Mouse (Mus musculus) inflammation-experienced regulatory T-cells, adult 6 months (primary cell): Measurements from ENCODE around the gene Cenps. TPM values are rescaled to one million over a fixed set of nuclear protein-coding genes. Genes with fewer than 3 reads are reported as not detected.
"Not testable (repeated sequence)": the region's sequence is repeated elsewhere in the genome, so short reads cannot be mapped to it uniquely, and the experiment has no call there.

ENCODE experiments used
- ATAC-seq: one replicate; pipeline ENCODE4 v1.8.0; 2017
- polyA plus RNA-seq, 3 experiments: library from polyadenylated mRNA; unstranded; fragments of 100-300 nt; shearing (Covaris generic); gene quantifications; one replicate each; pipeline ENCODE4 v1.2.1; 2017

Cenps gene
- polyA plus RNA-seq = 10 to 100 TPM in 1 of 3 experiments, 1 to 10 TPM in 2; 3.7 to 34.5 (median 6.7) TPM

DNA sequence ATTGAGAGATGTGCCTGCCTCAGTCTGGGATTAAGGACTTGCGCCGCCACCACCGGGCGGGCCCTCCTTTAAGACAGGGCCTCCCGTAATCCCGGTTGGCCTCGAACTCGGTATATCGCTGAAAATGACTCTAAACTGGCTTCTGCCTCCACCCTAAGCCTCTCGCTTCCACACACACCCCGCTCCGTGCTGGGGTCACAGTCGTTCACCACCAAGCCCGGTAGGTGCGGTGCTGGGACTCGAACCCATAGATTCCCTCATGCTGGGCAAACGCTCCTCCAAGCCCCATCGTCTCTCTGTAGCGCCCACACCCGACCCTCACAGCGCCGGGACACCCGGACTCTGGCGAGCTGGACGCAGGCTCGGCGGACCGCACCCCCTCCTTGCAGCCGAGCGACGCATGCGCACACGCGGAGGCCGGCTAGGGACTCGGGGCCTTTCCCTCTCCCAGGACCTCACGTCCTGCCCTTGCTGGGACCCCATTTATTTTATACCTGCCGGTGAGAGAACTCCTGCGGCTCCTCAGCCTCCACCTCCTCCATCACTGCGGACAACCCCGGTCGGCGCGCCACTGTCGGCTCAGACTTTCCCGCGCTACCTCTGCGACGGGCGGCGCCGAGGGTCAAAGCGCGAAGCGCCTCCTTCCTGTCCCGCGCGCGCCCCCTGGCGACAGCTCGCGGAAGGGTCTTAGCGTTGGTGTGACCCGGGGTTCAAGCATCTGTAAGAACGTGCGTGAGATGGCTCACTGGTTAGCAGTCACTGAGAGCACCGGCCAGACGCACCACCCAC, at the start of gene Cenps:
Cenps (minus strand) TSS at position 648 of the 789 bp plus-strand sequence.
- ATAC-seq = peak; percentile 79

DNA sequence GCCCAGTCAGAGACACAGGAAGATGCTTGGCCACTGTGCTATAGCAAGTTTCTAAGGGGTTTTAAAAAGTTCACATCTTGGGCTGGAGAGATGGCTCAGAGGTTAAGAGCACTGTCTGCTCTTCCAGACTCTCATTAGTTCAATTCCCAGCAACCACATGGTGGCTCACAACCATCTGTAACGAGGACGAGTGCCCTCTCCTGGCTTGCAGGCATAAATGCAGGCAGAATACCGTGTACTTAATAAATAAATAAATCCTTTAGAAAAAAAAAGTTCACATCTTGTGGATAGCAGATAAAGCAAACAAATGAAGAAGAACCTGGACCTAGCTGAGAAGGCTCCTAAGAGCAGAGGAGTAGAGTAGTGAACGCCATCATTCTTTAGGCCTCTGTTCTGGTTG, 45.3 kb upstream of the Cenps start:
- ATAC-seq = no peak

GRCm38 (mm10) chr4:149182192-149182591, 44.8 kb upstream of the Cenps start:
- ATAC-seq = no peak

DNA sequence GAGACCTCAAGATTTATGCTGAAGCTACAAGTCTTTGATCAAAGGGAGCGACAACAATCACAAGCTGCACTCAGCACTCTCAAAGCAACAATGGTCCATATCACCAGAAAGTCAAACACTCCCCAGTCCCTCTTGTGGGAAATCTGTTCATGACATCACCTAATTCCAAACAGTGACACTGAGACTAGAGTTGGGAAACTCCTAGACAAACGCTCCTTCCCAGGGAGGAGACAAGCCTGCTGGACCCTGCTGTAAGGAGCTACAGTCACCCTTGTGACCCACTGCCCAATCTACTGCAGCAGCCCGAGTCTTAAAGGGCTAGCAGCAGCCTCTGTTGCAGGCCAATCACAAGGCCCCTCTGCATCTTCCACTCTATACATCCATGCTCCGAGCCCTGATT, 42.1 kb upstream of the Cenps start:
- ATAC-seq = no peak

DNA sequence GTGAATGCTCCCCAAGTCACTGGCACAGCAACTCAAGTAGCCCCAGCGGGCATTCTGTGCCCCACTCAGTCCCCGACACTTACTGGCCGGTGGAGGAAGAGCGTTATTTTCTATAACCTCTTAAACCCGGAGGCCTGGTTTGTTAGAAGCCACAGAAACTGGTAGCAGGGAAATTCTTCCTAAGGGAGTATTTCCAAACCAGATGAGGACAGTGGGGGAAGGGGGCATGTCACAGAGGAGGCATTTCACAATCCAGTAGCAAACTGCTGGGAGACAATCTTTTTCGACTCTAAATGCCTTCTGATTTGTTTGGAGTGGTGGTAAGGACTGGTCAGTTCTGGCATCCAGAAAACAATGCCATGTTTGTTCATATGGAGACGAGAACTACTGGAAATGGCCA, 41.7 kb upstream of the Cenps start:
- no peak for ATAC-seq

- ATAC-seq = no peak
Observed at GRCm38 (mm10) chr4:149178328-149178727, 40.9 kb upstream of the Cenps start.

DNA sequence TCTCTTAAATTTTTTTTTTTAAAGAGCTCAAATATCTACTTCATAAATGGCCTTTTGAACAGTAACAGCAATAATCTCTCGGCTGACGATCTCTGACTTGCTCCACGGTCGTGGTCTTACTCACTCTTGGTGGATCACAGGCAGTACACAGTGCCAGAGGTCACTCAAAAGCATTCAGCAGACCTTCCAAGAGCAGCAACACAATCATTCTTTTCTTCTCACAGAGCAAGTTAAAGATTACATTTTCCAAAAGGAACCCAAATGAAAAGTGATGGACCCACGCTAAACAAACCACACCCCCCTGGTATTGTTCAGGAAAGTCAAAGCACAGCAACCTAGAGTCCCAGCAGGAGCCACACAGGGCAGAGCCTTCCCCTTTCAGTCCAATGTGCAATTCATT, 39.6 kb upstream of the Cenps start:
- ATAC-seq = no peak

GRCm38 (mm10) chr4:149176645-149177044, 39.2 kb upstream of the Cenps start:
- no peak for ATAC-seq

DNA sequence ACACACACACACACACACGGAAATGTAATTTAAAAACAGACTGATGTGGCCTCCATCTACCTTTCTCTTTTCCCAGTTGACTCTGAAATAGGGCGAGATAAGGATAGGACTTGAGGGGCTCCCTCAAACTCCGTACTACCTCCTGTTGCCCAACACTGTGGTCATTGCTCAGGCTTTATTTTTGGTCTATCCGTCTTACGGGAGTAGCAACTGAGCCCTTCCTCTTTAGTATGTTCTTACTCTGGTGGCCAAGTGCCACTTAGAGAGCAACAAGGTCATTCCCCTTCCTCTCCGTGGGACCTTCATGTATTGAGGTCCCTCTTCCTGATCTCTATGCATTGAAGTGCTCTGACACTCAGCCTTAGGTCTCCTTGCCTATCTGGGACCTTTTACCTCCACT, 36.2 kb upstream of the Cenps start:
- no peak for ATAC-seq

GRCm38 (mm10) chr4:149172666-149173065, 35.2 kb upstream of the Cenps start:
- no peak for ATAC-seq

- no peak for ATAC-seq
Observed at GRCm38 (mm10) chr4:149172083-149172482, 34.7 kb upstream of the Cenps start.

DNA sequence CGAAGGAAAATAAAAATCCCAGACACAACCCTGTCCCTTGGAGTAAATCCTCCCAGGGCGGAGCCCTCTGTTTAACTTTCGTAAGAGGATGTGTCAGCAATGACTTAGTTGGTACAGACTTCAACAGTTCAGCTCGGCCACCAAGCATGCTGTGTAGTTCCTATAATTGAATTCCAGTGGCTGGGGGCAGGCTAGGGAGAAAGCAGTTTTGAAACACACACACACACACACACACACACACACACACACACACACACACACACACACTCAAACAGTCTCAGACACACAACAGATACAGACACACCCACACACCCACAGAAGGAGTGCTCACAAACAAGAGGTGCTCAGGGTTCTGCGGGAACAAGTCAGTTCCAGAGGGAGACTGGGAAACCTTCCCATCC, 34.2 kb upstream of the Cenps start:
- ATAC-seq = no peak

DNA sequence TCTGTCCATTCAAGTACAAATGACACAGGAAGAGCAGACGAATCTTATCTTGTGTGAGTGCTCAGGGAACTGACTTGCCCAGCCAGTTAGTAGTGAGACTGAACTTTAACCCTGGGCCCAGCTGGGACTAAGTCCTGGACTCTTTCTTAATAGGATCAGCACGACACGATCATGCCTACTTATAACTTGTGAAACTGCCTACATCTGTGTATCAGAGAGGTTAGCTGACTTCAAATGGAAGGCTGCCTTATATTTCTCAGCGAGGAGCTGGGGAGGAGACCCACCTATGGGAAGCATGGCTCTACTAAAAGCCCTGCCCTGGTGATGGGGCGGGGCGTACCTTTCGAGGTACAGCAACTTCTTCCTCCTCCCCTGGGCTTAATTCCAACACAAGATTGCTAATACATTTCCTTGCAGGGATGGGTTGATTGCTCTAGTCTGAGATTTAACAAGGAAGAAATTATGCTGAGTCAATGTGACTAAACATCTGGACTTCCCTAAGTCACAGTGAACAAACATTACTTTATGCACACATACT, 33.0 kb upstream of the Cenps start:
- no peak for ATAC-seq

DNA sequence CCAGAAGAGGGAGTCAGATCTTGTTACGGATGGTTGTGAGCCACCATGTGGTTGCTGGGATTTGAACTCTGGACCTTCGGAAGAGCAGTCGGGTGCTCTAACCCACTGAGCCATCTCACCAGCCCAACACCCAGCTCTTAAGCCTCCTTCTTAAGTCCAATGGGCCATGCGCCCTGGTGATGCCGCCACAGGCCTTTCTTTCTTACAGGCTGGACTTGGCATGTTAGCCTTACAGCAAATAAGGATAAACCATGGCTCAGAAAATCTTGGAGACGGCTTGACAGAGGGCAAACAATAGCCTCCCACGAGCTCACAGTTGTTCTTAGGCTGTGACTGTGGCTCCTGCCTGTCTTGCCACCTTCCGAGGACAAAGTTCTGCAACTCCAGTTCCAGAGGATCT, 32.5 kb upstream of the Cenps start:
- not testable (repeated sequence) for ATAC-seq

DNA sequence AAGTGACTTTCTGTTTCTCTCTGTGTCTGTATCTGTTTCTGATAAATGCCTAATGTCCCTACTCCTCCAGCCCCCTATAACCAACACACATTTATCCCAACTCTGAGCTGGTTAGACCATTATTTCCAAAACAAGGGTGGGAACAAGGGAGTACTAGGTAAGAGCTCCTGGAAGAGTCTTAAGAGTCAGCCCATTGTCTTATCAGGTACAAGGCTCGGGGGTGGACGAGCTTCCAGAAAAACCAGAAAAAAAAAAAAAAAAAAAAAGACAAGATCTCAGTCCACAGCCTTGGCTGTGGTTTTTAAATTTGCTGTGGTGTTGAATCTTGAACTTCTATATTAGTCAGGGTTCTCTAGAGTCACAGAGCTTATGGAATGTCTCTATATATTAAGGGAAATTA, 30.6 kb upstream of the Cenps start:
- no peak for ATAC-seq

GRCm38 (mm10) chr4:149166957-149167611, 29.7 kb upstream of the Cenps start:
- peak; percentile 27 for ATAC-seq

DNA sequence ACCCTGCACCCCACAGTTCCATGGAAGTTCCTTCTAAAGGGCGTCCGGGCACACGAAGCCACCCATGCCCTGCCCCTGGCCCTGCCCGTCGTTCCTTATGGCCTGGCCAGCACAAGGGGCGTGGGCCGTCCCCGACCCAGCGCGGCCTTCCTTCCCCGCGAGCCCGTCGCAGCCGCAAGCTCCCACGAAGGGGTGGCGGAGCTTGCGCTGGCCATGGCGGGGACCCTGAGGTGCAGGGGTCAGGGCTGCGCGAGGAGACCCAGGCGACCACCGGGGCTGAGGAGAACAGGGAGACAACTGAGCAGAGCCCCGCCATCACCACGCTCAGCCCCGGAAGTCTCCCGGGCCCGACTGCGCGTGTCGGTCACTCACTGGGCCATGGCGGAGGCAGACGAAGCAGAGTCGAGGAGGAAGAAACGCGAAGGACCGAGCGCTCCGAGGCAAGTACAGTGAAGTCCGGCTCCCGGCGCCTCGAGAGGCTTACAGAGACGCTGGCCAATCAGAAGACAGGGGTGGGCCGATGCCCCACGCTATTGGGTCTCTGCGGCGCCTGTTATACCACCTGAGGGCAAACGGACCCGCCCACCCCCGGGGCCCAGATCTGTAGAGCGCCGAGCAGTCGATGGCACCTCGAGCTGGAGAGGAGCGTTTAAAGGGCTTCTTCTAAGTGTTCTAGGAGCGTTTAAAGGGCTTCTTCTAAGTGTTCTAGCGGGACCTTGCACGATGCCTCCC, 29.0 kb upstream of the Cenps start, which contains the start of gene Pgd:
Pgd (minus strand) TSS at position 557 of the 732 bp plus-strand sequence.
- peak; percentile 97 for ATAC-seq

DNA sequence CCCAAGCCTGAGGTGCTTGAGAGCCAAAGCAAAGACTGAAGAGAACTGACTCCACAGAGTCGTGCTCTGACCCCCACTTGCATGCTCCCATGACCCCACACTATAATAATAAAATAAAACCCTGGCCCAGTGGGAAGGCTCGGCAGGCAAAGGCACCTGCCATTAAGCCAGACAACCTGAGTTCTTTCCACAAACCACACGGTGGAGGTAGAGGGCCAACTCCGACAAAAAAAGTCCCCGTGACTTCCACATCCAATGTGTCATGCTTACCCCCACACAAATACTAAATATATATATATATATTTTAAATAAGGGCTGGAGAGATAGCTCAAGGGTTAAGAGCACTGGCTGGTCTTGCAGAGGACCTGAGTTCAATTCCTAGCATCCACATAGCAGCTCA, 26.7 kb upstream of the Cenps start:
- ATAC-seq = no peak

DNA sequence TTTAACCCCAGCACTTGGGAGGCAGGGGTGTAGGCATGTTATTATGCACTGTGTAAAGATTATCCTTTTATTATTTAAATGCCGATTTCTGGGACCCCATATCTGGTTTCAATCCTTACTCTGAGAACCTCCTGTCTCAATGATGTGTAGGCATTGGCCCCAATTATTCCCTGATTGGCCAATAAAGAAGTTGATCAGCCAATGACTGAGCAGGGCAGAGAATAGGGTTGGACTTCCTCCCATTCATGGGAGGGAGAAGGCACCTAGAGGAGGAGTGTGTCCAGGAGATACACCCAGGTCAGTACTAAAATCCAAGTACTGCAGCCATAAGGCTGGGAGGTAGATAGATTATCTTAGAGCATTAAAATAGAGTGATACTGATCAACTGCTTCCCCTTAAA, 25.8 kb upstream of the Cenps start:
- no peak for ATAC-seq

- no peak for ATAC-seq
Observed at GRCm38 (mm10) chr4:149161166-149161565, 23.7 kb upstream of the Cenps start.

DNA sequence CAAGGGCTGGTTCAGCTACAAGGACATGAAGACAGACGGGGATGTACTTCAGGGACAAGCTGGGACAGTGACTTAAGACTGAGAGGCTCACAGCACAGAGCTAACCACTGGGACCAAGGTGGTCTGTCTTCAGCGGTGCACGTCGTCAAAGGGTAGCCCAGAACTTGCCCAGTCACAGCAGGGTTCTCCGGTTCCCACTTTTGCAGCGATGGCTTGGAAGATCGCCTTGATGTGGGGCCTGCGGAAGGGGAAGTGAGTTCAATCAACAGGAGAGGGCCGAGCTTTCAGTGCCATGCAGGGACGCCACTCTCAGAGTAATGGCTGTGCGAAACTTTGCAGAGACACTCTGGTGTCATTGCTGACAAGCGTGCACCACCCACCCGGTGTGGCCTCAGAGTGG, 22.5 kb upstream of the Cenps start:
- ATAC-seq = no peak

DNA sequence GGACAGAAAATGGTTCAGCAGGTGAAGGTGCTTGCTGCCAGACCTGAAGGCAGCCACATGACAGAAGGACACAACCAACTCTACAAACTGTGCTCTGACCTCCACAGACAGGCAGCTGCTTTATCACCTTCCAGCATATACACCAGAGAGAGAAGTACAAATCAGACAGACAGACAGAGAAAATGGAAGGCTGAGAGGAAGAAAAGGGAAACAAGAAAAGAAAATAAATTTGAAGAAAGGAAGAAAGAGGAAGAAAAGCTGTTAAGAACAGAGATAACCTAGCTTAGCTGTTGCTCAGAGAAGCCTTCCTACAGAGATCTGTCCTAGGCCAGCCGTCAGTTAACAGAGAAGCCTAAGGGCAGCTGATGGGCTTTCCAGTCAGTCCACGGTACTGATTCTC, 21.8 kb upstream of the Cenps start:
- ATAC-seq = no peak

DNA sequence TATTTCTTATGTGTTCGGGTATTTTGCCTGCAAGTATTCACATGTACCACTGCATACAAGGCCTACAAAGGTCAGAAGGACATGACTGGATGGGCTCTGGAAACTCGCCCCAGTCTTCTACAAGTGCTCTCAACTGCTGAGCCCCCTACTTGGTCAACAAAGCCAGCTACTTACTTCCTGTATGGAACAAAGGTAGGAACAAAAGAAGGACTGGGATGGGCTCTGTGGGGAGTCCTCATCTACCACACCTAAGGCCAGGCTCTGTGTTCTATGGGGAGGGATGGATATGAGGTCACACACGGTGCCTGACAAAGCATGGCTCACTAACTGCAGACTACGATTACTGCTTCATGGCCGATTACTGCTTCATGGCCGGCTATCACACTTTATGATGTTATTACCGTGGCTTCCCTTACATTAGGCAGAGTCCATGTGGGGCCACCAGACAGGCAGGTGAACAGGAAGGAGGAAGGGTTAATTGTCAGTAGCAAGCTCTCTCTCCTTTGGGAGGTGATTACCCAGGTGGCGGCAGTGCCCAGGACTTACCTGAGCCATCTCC, 20.1 kb upstream of the Cenps start:
- ATAC-seq = no peak
